Mouse (Mus musculus): ENCODE measurements at regions not wholly inside any gene's neighbourhood (a gene's known extent, or its start where the extent isn't known, plus 50 kb on each side); places are given as distances from the start of the nearest gene placed in this dataset.
A peak's percentile ranks its signal among the peaks of the same experiment; 100 is the strongest.

DNA sequence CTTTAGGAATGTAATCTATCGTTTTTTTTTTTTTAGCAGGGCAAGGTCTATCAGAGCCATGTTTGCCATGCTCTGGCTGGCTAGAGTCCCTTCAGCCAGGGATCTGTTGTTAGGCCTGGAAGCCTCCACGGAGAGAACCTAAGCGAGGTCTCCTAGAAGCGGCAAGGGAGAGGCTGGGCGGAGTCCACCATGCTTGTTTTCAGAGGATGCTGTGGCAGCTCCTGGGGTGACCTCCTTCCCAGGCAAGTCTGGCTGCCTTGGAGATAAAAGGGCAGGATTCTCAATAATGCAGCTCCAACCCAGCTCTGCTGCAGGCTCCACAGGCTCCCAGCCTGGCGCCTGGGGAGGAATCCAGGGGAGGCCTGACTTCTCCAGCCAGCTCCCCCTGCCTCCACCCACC lies 86.2 kb upstream of the Csf3r start:
- DNase-seq (ENCODE audit: low spot score) = no peak

DNA sequence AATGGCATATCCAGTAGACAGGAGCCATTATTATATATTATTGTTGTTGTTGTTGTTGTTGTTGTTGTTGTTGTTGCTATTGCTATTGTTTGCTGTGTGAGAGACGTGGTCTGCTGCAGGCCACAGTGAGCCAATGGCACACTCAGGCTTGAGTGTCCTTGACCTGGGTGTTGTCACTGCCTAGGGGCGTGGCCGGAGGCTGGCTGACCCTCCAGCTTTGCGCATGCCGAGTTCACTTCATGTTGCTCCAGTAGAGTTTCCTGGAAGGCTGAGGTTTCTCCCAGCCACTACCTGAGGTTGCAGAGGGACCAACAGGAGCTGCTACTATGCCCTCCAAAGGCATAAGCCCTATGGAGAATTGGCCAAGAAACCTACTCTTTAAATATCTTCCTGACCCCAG lies 83.1 kb upstream of the Csf3r start:
- no peak for DNase-seq (ENCODE audit: low spot score)

DNA sequence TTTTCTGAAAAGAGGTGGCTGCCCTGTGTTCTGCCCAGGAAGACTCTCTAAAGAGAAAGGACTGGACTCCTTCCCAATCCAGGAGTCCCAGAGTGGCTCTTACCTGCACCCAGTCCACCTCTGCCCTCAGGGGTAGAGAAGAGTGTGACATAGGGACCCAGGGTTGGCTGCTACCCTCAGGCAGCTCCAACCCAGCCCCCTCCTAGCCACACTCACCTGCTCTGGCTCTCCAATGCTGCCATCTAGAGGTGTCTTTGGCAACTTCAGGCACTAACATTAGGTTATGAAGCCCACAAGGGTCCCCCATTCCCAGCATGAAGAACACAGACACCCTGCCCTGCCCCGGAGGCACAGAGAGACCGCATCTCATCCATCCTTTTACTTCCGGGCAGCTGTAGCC lies 82.4 kb upstream of the Csf3r start:
- DNase-seq (ENCODE audit: low spot score) = peak; percentile 60

DNA sequence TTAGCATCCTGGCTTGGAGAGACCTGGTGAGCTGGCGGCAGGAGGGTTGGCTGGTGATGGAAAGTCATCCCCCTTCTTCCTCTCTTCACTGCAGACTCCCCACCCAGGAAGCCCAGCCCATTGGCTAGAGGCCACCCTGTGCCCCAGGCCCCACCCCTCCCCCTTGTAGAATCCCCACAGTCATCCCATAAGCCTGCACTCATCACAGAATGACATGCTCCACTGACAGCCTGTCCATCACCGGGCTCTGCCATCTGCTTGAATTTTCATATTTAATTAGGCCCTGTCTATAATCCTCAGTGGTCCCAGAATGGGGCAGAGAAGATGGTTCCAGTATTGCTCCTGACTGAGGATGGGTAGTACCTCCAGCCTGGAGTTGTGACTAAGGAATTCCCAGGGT lies 79.3 kb upstream of the Csf3r start:
- no peak for DNase-seq (ENCODE audit: low spot score)

DNA sequence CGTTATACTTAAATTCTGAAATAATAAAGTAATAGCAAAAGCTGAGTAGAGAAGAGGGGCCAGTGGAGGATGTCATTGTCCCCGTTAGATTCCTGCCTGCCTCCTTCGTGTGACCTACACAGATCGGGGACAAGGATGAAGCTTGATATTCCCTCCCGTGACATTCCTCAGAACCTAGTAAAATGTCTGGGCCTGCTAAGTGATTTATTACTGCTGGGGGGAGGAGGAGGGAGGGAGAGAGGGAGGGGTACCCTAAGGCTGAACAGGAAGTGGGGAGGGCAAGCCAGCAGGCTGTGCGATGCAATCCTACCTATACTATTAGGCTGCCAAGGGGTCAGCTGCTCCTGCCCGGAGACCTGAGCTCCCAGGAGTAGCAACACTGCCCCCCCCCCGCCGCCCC lies 64.9 kb upstream of the Csf3r start:
- no peak for DNase-seq (ENCODE audit: low spot score)

DNA sequence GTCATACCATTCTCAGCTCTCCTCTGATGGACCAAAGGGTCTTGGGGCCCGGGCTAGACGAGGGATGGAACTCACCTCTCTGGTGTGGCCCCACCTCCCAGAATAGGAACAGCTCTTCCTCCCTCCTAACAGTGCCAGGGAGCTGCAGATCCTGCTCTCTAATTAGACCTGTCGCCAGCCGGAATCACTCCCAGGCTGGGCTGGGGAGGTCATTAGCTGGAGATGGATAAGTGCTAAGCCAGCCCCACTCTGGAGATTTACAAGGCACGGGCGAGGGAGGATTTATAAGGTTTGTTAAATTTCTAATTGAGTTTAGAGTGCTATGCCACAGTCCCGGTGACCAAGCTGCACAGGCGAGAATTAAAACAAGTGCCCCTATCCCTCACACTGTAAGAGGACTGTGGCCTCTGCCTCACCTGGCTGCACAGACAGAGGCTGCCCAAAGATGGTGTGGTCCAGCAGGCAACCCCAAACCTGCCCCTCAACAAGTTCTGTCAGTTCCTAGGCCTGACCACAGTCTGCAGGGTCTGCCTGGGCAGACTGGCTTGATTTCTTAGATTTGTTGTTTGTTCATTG lies 63.6 kb upstream of the Csf3r start:
- DNase-seq (ENCODE audit: low spot score) = no peak

DNA sequence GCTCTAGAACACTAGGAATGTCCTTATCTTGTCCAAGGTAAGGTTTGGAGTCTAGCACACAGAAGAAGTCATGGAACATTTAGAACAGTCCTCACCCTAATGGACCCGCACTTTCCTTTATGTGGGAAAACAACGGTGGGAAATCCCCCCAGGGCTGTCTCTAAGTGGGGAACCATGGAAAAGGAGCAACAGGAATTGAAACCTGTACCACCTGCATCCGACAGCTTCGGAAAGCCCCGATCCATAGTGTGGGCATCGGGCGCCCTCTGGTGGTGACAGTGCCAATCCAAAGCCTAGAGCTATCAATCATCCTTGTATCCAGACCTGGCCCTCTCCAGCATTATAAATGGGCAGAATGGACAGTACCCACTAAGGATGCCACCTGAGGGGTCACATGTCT lies 61.7 kb upstream of the Csf3r start:
- DNase-seq (ENCODE audit: low spot score) = peak; percentile 90

Measured in testis, postnatal 10 days (tissue).